Mouse (Mus musculus) cerebellum, adult 11 months (tissue): ENCODE measurements around the gene Arl16.

Experiments
- DNase-seq: peaks from one replicate; pipeline ENCODE4 v3.0.0; 2022

The Arl16 gene

DNA sequence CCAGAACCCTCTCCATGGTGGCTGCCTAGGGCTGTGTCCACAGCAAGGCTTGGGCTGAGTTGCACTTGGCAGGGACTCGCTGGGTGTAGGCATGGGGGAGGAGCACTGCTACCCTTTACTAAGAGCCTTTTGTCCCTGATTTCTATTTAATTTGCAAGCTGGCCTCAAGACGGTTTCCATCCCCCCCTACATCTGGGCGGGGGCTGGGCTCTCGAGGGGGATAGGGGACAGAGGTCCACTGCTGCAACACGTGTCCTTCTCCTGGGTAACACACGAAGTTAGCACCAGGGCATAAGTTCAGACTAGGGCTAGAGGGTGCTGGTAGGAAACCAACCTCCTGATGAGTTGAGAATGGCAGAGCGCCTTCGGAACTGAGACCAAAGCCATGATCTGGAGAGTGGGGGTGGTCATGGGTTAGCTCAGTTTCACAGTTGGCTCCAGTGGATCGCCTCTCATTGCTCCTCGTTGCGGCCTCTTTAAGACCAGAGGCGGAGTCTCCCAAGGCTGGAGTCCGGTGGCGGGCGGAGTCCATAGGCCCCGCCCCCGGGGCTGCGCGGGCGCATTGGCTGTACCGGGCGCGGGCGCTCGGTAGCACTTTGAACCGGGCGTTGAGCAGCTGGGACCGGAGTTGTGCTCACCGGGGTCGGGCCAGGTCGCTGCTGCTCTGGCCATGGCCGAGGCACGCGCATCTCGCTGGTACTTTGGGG, 24.1 kb upstream of the Arl16 start, which contains the start of gene Slc25a10:
TSS of gene Slc25a10 (plus strand) at position 524 of the 707 bp plus-strand sequence.
- DNase-seq = peak; percentile 83

DNA sequence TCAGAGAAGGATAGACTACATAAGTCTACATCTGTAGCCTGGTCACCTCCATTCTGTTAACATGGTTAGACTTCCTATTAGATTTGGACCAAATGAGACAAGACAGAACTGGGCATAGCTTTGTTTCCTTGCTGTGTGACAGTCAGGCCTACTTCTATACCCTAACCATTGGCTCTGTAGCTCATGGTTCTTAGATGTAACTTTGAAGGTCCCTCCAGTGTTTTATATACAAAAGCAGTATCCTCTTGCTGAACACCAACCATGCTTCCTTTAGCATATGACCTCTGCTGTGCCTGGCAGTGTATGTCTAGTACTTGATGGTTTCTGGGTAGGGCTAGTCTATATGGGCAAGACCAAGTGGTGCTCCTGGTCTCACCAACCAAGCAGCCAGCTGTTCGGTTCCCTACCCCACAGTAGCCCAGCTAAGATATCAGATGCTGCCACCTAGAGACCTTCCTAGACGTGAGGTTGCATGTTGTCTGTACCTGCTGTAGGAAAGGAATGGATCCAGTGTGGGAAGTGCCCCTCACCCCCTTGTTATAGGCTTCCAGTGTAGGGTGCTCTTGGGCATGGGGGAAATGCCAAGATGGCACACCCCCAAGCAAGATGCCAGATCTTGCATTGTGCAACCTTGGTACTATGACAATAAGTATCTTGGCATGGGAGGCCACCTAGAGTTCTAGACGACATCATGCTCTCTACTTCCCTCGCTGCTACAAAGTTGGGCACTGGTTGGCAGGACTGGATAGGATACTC, 23.1 kb upstream of the Arl16 start:
- no peak for DNase-seq

DNA sequence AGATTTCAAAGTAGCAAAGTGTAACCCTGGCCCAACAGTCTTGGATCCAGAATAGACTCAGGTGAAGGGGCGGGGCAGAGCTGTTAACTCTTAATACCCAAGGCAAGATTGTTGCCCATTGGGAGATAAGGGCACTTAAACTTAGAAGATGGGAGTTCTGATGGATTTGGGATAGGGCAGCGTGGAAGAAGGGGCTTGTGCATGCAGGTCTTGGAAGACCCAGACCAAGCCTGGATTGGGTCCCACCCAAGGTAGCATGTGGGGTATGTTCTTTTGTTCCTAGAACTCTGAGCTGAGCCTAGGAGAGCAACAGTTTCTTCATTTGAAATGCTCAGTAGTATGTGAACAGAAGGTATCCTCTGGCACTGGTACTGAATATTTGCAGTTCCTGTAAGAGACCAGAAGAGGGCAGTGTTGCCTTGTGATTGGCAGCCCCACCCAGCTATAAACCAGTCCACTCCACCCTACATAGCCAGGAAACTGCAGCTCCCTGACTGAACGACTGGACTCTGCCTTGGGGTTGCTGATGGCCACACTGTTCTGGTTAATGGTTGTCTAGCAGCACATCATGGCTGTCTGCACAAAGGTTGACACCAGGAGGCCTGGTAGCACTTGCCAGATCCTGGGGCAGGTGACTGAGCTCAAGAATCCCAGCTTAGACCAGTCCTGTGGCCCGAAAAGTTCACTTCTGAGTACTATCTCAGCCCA, 21.8 kb upstream of the Arl16 start:
- DNase-seq = peak; percentile 63

DNA sequence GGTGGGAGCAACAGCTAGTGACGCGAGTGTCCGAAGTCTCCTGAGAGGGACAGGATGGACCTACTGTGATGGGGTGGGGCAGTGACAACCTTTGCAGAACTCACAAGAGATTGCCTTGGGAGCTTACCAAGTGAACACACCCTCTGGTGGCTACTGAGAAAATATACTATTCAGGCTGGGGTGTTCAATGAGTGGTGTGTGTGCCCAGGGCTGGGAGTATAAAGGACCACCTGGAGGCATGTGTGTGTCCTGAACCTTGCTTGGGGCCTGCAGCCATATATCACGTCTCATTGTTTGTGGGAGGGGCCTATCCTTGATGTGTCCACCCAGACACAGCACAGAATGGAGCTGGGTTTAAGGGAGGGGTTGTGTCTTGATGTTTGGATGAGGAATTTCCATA, 21.1 kb upstream of the Arl16 start:
- no peak for DNase-seq

DNA sequence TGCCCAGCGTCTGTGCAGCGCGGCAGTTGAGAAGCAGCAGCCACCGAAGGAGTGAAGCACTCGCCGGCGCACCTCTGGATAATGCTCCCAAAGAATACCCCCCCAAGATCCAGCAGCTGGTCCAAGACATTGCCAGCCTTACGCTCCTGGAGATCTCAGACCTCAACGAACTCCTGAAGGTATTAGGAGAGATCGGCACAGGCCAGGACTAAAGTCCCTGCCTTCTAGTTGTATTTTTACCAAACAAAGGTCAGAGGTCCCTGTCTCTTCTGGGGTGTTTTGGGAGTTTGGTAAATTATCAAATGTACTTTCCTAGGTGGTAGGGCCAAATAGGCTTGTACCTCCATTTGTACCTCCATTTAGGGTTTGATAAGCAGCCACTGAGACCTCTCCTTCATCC, 17.8 kb upstream of the Arl16 start:
- DNase-seq = no peak

DNA sequence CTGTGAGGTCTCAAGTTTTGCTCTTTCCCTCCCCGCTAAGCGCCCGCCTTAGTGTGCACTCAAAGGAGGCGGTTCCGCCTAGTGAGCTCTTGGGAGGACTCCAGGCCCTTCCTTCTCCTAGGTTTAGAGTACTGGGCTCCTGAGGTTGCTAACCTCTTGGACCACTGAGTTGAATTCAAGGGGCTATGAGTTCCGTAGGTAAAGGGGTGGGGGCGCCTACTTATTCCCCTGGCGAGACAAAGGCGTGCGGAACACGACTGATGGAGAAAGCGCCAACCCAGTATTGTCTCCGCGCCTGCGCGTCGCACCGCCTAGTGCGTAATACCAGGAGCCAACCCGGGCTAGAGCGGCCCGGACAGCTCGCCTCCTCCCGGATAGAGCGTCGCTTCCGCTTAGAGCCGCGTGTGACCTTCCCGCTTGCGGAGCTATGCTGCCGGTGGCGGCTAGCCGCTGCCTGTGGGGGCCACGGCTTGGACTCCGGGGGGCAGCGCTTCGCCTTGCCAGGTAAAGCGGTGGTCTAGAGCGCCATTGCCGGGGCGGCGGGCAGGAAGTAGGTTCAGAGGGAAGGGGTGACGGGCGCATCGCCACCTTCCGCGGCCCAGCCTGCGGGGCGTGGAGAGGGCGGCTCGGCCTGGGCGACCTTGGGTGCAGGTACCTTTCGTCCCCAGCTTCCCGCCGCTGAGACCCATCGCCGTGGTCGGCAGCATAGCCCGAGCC, 17.0 kb upstream of the Arl16 start, which contains the start of gene Mrpl12:
TSS of gene Mrpl12 (plus strand) at position 349 of the 717 bp plus-strand sequence.
- DNase-seq = peak; percentile 84

DNA sequence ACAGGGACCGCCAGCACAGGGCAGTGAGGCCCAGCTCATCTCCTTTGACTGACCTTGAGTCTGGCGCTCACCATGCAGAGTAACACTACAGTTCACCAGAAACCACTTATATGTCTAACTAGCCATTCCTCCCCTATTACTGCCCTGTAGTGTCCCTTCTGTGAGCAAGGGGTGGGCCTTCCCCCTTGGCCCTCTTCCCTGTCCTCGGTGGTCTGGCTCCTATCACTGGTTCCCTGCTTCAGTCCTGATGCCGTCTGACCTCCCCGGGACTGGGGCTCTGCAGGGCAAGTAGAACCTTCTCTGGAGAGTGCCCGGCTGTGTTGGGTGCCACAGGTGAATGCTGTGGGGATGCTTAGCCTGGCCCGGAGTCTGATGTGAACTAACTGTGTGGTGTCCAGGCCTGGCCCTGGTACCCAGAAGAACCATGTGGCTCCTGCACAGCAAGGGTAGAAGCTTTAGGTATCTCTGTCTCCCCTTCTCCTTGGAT, 16.1 kb upstream of the Arl16 start:
- no peak for DNase-seq

DNA sequence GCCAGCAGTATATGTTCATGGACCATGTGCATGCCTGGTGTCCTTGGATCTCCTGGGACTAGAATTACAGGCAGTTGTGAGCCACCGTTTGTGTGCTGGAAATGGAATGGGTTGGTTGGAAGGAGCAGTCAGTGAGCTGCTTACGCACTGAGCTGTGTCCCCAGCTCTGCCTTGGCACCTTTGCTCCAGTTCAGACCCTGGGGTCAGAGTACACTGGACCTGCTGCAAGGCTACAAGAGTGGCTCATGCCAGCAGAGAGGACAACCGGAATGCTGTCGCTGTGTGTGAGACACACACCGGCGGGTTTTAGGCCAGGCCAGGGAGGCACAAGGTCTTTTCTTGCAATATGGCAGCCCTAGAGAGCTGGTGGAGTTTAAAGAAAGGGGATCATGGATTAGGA, 4.6 kb upstream of the Arl16 start:
- no peak for DNase-seq

DNA sequence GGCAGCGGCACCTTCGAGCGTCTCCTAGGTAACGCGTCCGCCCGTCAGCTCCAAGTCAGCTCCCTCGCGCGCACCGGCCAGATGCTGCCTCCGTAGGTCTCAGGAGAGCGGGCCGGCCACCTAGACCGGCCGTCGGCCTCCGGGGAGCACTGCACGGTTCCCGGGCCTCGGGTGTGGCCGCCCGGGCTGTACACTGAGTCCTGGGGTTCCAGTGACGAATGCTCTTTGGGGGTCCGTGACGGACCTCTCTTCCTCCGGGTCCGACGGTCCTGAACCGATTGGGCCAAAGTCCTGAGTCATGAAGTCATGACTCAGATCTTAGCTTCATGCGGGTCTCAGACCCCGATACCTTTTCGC, 307 bp upstream of the Arl16 start:
- DNase-seq = no peak

DNA sequence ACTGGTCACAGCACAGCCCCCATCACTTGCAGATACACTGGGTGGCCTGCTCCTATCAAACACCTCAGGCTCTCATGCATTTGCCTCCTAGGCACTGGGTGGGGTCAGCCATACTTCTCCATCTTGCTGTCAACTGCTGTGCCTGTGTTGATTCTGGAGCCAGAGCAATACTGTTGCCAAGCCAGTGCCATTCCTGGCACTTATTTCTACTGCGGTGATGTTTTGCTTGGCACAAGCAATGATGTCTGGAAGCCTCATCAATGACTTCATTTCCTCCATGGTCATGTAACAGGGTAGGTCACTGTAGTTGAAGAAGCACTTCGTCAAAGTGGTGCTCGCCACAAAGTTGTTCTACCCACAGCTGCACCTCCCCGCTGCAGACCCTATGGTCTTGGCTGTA, 1.9 kb downstream of the Arl16 start:
- no peak for DNase-seq

DNA sequence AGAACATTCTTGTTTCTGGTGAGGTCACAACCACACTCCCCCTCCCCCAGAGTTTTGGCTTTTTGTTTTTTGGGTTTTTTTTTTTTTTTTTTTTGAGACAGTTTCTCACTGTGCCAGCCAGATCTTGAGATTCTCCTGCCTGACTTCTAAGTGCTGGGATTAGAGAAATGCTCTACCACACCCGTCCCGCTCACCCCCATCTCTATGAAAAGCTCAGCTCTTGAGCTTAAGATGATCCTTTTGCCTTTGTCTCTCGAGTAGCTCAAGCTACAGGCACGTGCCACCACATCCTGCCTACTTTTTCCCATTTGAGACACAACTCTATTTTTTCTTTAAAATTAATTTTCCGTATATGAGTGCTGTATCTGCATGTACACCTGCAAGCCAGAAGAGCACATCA, 3.0 kb downstream of the Arl16 start:
- no peak for DNase-seq

DNA sequence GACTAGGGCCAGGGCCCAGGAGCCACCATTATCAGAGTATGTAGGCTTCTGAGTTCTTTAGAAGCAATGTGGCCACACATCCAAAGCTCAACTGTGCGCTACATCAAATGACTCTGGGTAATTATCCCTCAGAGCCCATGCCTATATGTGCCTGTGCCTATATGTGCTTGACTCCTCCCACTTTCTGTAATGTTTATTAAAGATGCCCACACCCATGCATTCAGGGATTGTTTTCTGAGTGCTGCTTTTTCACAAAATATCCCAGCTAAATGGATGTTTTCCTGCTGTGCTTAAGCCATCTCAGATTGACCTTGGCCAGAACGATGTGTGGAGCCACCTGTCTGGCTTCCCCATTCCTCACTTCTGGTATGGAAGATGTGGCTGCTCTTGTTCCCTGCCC, 3.9 kb downstream of the Arl16 start:
- no peak for DNase-seq

DNA sequence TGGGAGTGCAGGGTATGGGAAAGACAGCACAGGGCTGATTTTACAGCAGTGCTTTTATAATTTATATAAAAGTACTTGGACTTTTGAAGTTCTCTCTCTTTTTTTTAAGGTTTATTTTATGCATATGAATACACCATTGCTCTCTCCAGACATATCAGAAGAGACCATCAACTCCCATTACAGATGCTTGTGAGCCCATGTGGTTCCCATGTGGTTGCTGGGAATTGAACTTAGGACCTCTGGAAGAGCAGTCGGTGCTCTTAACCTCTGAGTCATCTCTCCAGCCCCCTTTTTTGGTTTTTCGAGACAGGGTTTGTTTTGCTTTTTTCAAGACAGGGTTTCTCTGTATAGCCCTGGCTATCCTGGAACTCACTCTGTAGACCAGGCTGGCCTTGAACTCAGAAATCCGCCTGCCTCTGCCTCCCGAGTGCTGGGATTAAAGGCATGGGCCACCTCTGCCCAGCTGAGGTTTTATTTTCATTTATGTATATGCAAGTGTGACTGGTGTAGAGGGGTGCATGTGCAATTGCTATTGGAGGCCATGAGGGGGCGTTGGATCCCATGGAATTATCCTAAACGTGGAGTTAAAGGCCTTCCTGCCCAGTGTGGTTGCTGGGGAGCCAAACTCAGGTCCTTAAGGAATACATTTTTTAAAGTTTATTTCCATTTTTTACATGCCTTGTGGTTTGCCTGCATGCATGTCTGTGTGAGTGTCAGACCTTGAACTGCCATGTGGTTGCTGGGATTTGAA, 8.4 kb downstream of the Arl16 start:
- DNase-seq = no peak

DNA sequence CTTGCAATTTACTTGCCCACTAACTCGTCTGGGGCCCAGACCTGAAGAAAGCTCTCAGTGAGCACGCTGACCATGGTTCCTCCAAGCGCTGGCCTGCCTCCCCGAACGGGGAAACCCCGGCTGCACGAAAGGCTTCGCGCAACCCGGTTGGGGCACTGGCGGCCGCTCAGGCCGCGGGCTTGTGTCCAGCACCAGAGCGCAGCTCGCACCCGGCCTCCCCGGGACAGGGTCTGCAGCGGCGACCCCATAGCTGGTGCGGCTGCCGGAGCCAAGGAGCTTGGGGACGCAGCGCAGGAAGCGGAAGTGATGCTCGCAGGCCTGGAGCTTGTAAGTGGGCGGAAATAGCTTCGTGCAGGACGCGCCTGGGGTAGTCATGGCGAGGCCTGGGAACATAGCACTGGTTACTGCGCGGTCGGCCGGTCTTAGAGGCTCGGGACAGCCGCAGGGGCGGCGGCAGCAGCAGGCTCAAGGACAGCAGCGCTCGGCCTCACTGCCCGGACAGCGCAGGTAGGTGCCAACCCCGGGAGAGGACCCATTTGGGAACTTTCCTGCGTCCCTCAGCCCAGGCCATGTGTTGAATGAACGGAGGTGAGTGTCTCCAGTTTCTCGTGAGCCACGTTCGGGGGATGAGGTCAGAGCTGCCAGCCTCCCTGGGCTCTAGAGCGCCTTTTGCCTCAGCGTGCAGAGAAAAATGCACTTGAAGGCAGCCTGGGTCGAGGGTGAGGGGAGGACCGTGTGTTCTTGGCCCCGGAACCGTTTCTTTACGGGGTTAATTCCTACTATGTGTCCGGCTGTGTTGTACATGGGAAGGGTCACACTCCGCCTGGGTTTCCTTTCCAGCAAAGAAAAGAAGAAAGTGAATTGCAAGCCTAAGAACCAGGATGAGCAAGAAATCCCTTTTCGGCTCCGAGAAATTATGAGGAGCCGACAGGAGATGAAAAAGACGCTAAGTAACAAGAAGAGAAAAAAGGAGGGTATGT, 9.3 kb downstream of the Arl16 start, which contains the start of the genes Oxld1 and Ccdc137:
TSS of gene Oxld1 (minus strand) at position 297 of the 980 bp plus-strand sequence.
TSS of gene Ccdc137 (plus strand) at position 344 of the 980 bp plus-strand sequence.
- DNase-seq = peak; percentile 57

DNA sequence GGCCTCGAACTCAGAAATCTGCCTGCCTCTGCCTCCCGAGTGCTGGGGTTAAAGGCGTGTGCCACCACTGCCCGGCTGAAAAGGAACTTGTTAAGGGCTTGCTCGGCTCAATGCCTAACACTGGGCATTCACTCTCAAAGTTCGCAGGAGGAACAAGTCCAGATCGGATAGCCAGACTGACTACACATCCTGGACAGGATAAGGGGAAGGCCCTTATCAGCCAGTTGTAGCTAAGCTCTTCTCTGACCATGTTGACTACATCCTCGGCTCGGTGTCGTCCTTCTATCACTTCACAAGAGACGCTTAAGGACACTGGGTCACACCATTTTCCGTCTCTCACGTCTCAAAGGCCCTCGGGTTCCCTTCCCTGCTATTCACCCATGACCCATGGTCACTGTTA, 10.0 kb downstream of the Arl16 start:
- no peak for DNase-seq

DNA sequence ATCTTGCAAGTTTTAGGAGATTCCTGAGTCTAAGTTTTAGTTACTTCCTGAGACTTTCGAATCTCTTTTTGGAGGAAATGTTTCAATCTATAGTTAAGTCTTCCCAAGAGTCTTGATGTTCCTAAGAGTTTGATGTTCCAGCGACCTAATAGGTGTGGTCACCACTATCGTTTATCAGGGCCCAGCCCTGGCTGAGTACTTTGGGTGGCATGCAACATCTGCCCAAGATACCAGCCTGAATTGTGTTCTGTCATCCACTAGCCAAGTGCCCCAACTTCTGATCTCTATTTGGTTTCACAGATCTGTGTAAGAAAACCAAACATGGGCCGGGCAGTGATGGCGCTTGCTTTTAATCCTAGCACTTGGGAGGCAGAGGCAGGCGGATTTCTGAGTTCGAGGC, 12.0 kb downstream of the Arl16 start:
- DNase-seq = no peak

DNA sequence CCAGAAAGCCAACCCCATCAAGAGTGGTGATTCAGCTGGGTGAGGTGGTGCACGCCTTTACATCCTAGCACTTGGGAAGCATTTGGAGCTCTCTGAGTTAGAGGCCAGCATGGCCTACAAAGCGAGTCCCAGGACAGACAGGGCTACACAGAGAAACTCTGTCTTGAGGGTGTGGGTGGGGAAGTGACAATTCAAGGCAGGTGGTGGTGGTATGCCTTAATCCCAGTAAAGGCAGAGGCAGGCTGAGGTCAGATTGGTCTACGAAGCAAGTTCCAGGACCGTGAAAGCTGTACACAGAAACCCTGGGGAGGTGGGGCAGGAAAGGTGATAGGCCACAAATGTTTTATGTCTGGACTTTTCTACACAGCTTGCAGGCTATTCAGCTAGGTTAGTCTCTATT, 12.4 kb downstream of the Arl16 start:
- DNase-seq = no peak

DNA sequence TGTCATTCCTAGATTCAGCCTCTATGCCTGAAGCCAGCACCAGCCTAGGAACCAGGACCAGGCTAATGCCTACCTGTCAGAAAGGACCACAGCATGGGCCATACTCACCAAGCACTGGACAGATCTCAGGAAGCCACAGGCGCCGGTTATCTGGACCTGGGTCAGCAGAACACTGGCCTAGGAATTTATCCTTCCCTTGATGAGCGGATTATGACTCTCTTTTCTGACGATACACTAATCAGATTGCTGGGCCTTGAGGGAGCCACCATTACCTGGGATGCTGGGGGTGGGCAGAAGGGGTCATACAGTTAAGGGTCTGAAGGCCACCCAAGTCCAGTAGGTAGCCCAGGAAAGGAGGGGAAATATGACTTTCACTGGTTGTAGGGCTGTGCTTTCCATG, 14.1 kb downstream of the Arl16 start, which contains the start of gene Pde6g:
TSS of gene Pde6g (minus strand) at position 195 of the 400 bp plus-strand sequence.
- no peak for DNase-seq

DNA sequence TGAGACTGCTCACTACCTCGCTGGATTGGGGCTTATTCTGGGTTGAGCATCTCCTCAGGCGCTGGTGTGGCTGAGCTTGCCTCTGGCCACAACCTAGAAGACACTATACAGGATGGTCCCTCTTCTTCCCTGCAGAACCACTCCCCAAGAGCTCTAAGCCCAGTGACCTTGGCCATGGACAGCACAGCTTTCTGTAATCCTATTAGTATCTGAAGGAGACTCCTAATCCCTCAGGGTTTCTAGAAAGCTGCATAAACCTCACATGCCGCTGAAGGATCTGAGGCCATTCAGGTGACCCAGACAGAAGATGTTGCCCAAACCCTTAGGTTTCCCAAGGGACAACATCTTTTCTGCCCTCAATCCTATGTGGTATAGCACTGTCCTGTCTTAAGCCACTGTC, 15.2 kb downstream of the Arl16 start:
- DNase-seq = no peak

DNA sequence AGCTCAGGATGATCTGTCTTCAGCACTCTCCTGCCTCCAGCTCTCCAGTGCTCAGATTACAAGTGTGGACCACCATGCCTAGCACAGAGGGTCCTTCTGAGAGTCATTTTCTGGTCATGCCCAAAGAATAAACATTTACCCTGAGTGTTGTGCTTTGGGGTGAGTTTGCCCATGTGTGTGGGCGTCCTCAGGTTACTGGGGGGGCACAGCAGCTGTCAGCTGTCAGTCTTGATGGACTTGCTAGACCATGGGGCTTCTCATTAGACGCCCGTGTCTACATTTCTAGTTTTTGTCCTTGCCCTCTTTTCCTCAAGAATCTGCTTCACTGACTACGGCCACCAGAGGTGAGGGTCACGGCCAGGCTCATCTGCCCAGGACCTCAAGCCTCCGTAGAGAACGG, 20.2 kb downstream of the Arl16 start:
- no peak for DNase-seq

DNA sequence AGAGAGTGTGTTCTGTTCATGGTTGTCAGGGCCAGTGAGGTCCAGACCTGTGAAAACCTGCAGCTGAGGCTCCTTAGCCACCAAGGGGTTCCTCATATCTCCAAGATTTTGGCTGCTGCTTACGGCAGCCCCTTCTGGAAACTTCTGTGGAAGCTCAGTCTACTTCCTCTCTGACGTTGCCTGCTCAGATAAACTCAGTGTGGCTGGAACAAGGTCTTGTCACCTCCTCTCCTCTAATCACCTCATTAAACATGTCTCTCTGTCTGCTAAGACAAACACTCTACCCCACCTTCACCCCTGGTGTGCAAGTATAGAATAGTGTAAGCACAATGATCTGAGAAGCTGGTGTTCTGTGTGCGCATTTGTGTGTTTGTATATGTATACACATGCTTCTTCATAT, 21.9 kb downstream of the Arl16 start:
- DNase-seq = no peak
